Mouse (Mus musculus) spleen, adult 18-20 months (tissue): ENCODE measurements around the gene Senp6.
"Not testable (repeated sequence)": the region's sequence is repeated elsewhere in the genome, so short reads cannot be mapped to it uniquely, and the experiment has no call there.

Experiments used
- DNase-seq, 2 experiments: peaks; one replicate each; pipeline ENCODE4 v3.0.0; 2022; ENCODE audit warnings: mixed read lengths in 2 of 2

The Senp6 gene

GRCm38 (mm10) chr9:80084429-80085092, 17.9 kb downstream of the Senp6 start:
- DNase-seq = no peak

GRCm38 (mm10) chr9:80085665-80086064, 19.0 kb downstream of the Senp6 start:
- DNase-seq = no peak

GRCm38 (mm10) chr9:80086272-80086966, 19.7 kb downstream of the Senp6 start:
- not testable (repeated sequence) for DNase-seq

- DNase-seq = no peak
Measured at GRCm38 (mm10) chr9:80089409-80089808, 22.7 kb downstream of the Senp6 start.

GRCm38 (mm10) chr9:80096325-80096724, 29.6 kb downstream of the Senp6 start:
- DNase-seq = no peak

- DNase-seq = no peak
Measured at GRCm38 (mm10) chr9:80145992-80146587, 79.4 kb downstream of the Senp6 start.

GRCm38 (mm10) chr9:80149594-80149993, 82.9 kb downstream of the Senp6 start:
- DNase-seq = no peak

- no peak for DNase-seq
Measured at GRCm38 (mm10) chr9:80155277-80155676, 88.6 kb downstream of the Senp6 start.

GRCm38 (mm10) chr9:80156780-80157179, 90.1 kb downstream of the Senp6 start:
- DNase-seq = no peak

- DNase-seq = no peak
Measured at GRCm38 (mm10) chr9:80157840-80158465, 91.2 kb downstream of the Senp6 start.

- no peak for DNase-seq
Measured at GRCm38 (mm10) chr9:80158937-80159336, 92.2 kb downstream of the Senp6 start.

GRCm38 (mm10) chr9:80161451-80161850, 94.7 kb downstream of the Senp6 start:
- DNase-seq = no peak

GRCm38 (mm10) chr9:80163126-80163723, 96.5 kb downstream of the Senp6 start:
- no peak for DNase-seq

GRCm38 (mm10) chr9:80164191-80164590, 97.5 kb downstream of the Senp6 start:
- DNase-seq = no peak

- peak; percentile 80 to 88 for DNase-seq
Measured at GRCm38 (mm10) chr9:80164611-80165474, 98.1 kb downstream of the Senp6 start, which contains the start of gene Myo6. Myo6 (plus strand) TSS chr9:80165031.

- no peak for DNase-seq
Measured at GRCm38 (mm10) chr9:80165690-80166089, 99.0 kb downstream of the Senp6 start.

- DNase-seq = no peak
Measured at GRCm38 (mm10) chr9:80166425-80166824, 99.7 kb downstream of the Senp6 start.

- DNase-seq = no peak
Measured at GRCm38 (mm10) chr9:80167089-80167488, 100.4 kb downstream of the Senp6 start.

GRCm38 (mm10) chr9:80169551-80169950, 102.8 kb downstream of the Senp6 start:
- no peak for DNase-seq

GRCm38 (mm10) chr9:80171241-80171640, 104.5 kb downstream of the Senp6 start:
- DNase-seq = no peak

GRCm38 (mm10) chr9:80172396-80173222, 105.9 kb downstream of the Senp6 start:
- no peak for DNase-seq
